Mouse (Mus musculus) C2C12 (cell line): ENCODE measurements around the gene Arhgap31.

ENCODE experiments used
- CEBPB ChIP-seq: IDR thresholded peaks from one replicate; pipeline ENCODE4 v1.6.1; 2011; ENCODE audit warnings: low read depth, mild to moderate bottlenecking, control low read depth, moderate library complexity
- CTCF ChIP-seq: IDR thresholded peaks from one replicate; pipeline ENCODE4 v1.5.1; 2011; ENCODE audit not compliant: control insufficient read depth, insufficient read depth, insufficient read length
- MAX ChIP-seq: IDR thresholded peaks from one replicate; pipeline ENCODE4 v1.6.1; 2011; ENCODE audit warnings: mild to moderate bottlenecking, control low read depth
- MYOD1 ChIP-seq: IDR thresholded peaks from one replicate; pipeline ENCODE4 v1.6.1; 2011; ENCODE audit warnings: low read depth; ENCODE audit not compliant: control insufficient read depth, insufficient read length
- USF1 ChIP-seq: IDR thresholded peaks from one replicate; pipeline ENCODE4 v1.6.1; 2011; ENCODE audit warnings: low read depth, mild to moderate bottlenecking, control low read depth, moderate library complexity

DNA sequence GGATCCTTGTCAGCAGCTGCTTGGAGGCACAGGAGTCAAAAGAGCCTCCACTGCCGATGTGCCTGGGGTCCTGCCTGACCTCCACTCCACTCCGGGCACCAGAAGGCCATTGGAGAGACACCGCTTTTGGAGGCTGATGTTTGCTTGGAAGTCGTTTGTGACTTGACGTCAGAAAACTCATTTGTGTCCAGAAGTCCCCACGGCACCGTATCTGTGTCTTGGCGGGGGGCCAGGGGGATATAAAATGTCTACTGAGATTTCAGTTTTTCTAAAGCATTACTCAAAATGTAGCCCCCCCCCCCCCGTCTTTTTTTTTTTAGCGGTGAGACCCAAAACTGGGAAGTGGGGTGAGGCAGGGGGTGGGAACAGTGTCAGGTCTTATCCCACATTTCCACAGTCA, 76.0 kb downstream of the Arhgap31 start:
- no peak for TF ChIP-seq CEBPB
- no peak for TF ChIP-seq USF1
- TF ChIP-seq MAX = no peak
- no peak for TF ChIP-seq CTCF
- no peak for TF ChIP-seq MYOD1
